In the genomic region with DNA sequence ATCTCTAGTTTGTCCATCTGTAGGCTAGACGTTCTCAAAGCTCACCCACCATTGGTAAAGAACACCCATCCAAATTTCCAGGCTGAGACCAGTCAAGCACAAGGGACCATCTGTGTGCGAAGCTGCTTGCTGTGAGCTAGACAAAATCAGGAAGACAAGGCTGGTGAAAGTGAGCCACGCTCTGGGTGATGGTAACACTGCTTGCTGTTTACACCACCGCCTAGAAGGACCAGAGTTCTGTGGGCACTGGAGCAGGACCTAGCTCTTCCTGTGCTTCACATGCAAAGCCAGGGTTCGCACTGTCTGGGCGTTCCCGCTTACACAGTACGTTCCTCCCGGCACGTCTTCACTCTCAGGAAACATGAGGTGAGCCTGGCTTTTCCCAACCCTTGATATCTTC, we compare ENCODE assay signal across 18 mouse cellular contexts. TPM values are rescaled to one million over a fixed set of nuclear protein-coding genes. Genes with fewer than 3 reads are reported as not detected.
A peak's percentile ranks its signal among the peaks of the same experiment; 100 is the strongest.
DNase-seq lines count a peak whose midpoint lies in the region; TF ChIP-seq lines count a peak whose summit lies in the region.
"Had no signal": no experiment of that assay in that cellular context is flagged by ENCODE, and none has a peak within 500 bp of the region (broad histone marks: within the 10 kb centered on the region; RNA-seq: fewer than 3 reads in every experiment).

No protein-coding gene starts in this region.

- peak overlapping the region; percentile 74 for H3K27ac ChIP-seq in spleen, adult 2 months (ENCODE audit: insufficient read depth, low read length)
- H3K27ac ChIP-seq: heart, adult 2 months; hindbrain, embryonic 13.5 days; liver, embryonic 14.5 days; macrophage; midbrain, embryonic 13.5 days had no signal

- 57% methylated on average over 10 of the region's 10 CpGs for WGBS in spleen, adult 2 months

- no peaks in the 10 kb centered on the region for H3K36me3 ChIP-seq in spleen, adult 2 months (ENCODE audit: control insufficient read depth, insufficient read depth, low read length)
- H3K36me3 ChIP-seq: hindbrain, embryonic 13.5 days; midbrain, embryonic 13.5 days had no signal

- H3K4me1 ChIP-seq in spleen, adult 2 months (ENCODE audit: control insufficient read depth, insufficient read depth, insufficient read length) = peaks cover 7% of the 10 kb centered on the region; the same call in 1 of the 2 replicates
- H3K4me1 ChIP-seq: midbrain, embryonic 13.5 days had no signal

- peak overlapping the region; percentile 50; the same call in 1 of the 2 replicates for H3K4me3 ChIP-seq in spleen, adult 2 months (ENCODE audit: extremely low read depth, insufficient read depth, insufficient read length)
- H3K4me3 ChIP-seq: erythroblast, embryonic 14.5 days; heart, adult 2 months; hindbrain, embryonic 13.5 days; midbrain, embryonic 13.5 days had no signal

- peak; percentile 14 to 38 for DNase-seq in spleen, adult 2 months (ENCODE audit: low read depth in 1 of 2, low spot score in 2 of 2)
- DNase-seq in spleen, adult 12 weeks (ENCODE audit: low spot score) = no peak
- DNase-seq in brain, adult 2 months (ENCODE audit: low read depth, low spot score) = peak; percentile 92
- DNase-seq in cerebellum, postnatal 10 days = peak; percentile 52
- no peak for DNase-seq in urinary bladder, adult 18-20 months (ENCODE audit: low spot score in 2 of 2)
- DNase-seq in testis, postnatal 14 days (ENCODE audit: low spot score) = no peak
- no peak for DNase-seq in lung, postnatal 14 days
- DNase-seq: adrenal gland, adult 2 months; gastrocnemius, postnatal 10 days; heart, adult 2 months; kidney, postnatal 14 days; right cerebral cortex, adult 18-20 months; thymus, adult 2 months had no signal

- H3K27me3 ChIP-seq in spleen, adult 2 months (ENCODE audit: control insufficient read depth, insufficient read depth, low read length) = no peaks in the 10 kb centered on the region
- H3K27me3 ChIP-seq: hindbrain, embryonic 13.5 days; midbrain, embryonic 13.5 days had no signal

- no peak; the same call in 1 of the 2 replicates for TF ChIP-seq POLR2A in spleen, adult 2 months (IDR thresholded peaks at IDR 0.05; ENCODE audit: low read depth, low read length)

- TF ChIP-seq CTCF in spleen, adult 2 months (IDR thresholded peaks at IDR 0.05; ENCODE audit: extremely low read depth, insufficient read depth, insufficient read length, insufficient replicate concordance) = no peak

RNA-seq across cellular contexts. Expression of gene St6galnac3, which starts 42.7 kb away (rescaled TPM):
- polyA plus RNA-seq in spleen, adult 2 months (2012; rRNA removed) = 2.0 and 3.0 TPM in 2 replicates

Comparison
In these comparisons a context has a peak if more than half of its experiments do, and no peak if none do; other contexts are left out.
1. DNase-seq: peak in spleen, adult 2 months (2 of 2), brain, adult 2 months (single experiment) and cerebellum, postnatal 10 days (2 of 2); none in spleen, adult 12 weeks (single experiment), urinary bladder, adult 18-20 months (0 of 2), testis, postnatal 14 days (single experiment) and lung, postnatal 14 days (single experiment).